In genomic region chr10:128335582-128335981, GRCm38 (mm10) we compare ENCODE assay signal across 9 mouse cellular contexts. TPM values are rescaled to one million over a fixed set of nuclear protein-coding genes. Genes with fewer than 3 reads are reported as not detected.
A peak's percentile ranks its signal among the peaks of the same experiment; 100 is the strongest.
DNase-seq lines count a peak whose midpoint lies in the region; ATAC-seq lines count a peak whose summit lies in the region.
"Had no signal": no experiment of that assay in that cellular context is flagged by ENCODE, and none has a peak within 500 bp of the region (broad histone marks: within the 10 kb centered on the region; RNA-seq: fewer than 3 reads in every experiment).

No protein-coding gene starts in this region.

- no peak overlapping the region for H3K4me3 ChIP-seq in liver, embryonic 13.5 days (replicated peaks)

- peak overlapping the region; percentile 98 for H3K27ac ChIP-seq in liver, embryonic 13.5 days

- no peaks in the 10 kb centered on the region for H3K9me3 ChIP-seq in liver, embryonic 13.5 days (replicated peaks)

- H3K36me3 ChIP-seq in liver, embryonic 13.5 days: peaks cover 7% of the 10 kb centered on the region

- 2% methylated on average over 4 of the region's 4 CpGs for WGBS in liver, embryonic 13.5 days (ENCODE audit: insufficient replicate concordance)

- peak overlapping the region; percentile 75 for H3K9ac ChIP-seq in liver, embryonic 13.5 days

- peak; percentile 65 for DNase-seq in right cerebral cortex, adult 18-20 months
- DNase-seq in right cerebral cortex, postnatal 36 days (ENCODE audit: low spot score in 2 of 2): no peak
- DNase-seq in adrenal gland, postnatal 36 days: peak; percentile 81 to 88
- peak; percentile 94 for DNase-seq in induced T-regulatory cell, adult 2 months (ENCODE audit: low read depth)
- peak; percentile 79 for DNase-seq in liver, embryonic 13.5 days
- peak; percentile 69 for DNase-seq in retina, postnatal 7 days (ENCODE audit: low read depth, low spot score)
- peak; percentile 70 for DNase-seq in yolk sac, embryonic 10.5 days (ENCODE audit: low spot score)

- H3K4me2 ChIP-seq in liver, embryonic 13.5 days: peak overlapping the region; percentile 87

- peak; percentile 57 for ATAC-seq in erythroblast, adult 5-6 weeks (replicated peaks; ENCODE audit: low FRiP score, poor library complexity, severe bottlenecking)
- no peak for ATAC-seq in liver, embryonic 13.5 days (ENCODE audit: low read depth)

- peaks cover 69% of the 10 kb centered on the region for H3K4me1 ChIP-seq in liver, embryonic 13.5 days (replicated peaks)

- no peaks in the 10 kb centered on the region for H3K27me3 ChIP-seq in liver, embryonic 13.5 days

RNA-seq across cellular contexts. Expression of gene Cs, which starts 2.0 kb away (rescaled TPM):
- total RNA-seq in adrenal gland, postnatal 36 days (2021): 100 to 1,000 TPM; 369 to 370 TPM
- 60.5 and 67.5 TPM in 2 replicates for total RNA-seq in erythroblast, adult 5-6 weeks (2015; ENCODE audit: low replicate concordance)
- total RNA-seq in erythroblast, adult 5-6 weeks (2017; ENCODE audit: low replicate concordance): 26.2 and 30.6 TPM in 2 replicates
- polyA plus RNA-seq in liver, embryonic 13.5 days (2015; fragmentation: Nextera tagmentation; extraction: Ambion mirVana): 149 and 170 TPM in 2 replicates

RNA-seq across cellular contexts. Expression of gene Cnpy2, which starts 13.3 kb away (rescaled TPM):
- 100 to 1,000 TPM; 170 to 204 TPM for total RNA-seq in adrenal gland, postnatal 36 days (2021)
- total RNA-seq in erythroblast, adult 5-6 weeks (2015; ENCODE audit: low replicate concordance): 30.7 and 48.6 TPM in 2 replicates
- total RNA-seq in erythroblast, adult 5-6 weeks (2017; ENCODE audit: low replicate concordance): 15.5 and 38.3 TPM in 2 replicates
- 99.7 and 105 TPM in 2 replicates for polyA plus RNA-seq in liver, embryonic 13.5 days (2015; fragmentation: Nextera tagmentation; extraction: Ambion mirVana)

RNA-seq across cellular contexts. Expression of gene Pan2, which starts 32.4 kb away (rescaled TPM):
- total RNA-seq in adrenal gland, postnatal 36 days (2021): 10 to 100 TPM; 17.7 to 19.6 TPM
- total RNA-seq in erythroblast, adult 5-6 weeks (2015; ENCODE audit: low replicate concordance): 7.9 and 8.8 TPM in 2 replicates
- 7.5 and 8.9 TPM in 2 replicates for total RNA-seq in erythroblast, adult 5-6 weeks (2017; ENCODE audit: low replicate concordance)
- 11.8 and 14.4 TPM in 2 replicates for polyA plus RNA-seq in liver, embryonic 13.5 days (2015; fragmentation: Nextera tagmentation; extraction: Ambion mirVana)

RNA-seq across cellular contexts. Expression of gene Coq10a, which starts 33.2 kb away (rescaled TPM):
- total RNA-seq in adrenal gland, postnatal 36 days (2021): 10 to 100 TPM; 70.3 to 83.5 TPM
- total RNA-seq in erythroblast, adult 5-6 weeks (2015; ENCODE audit: low replicate concordance): 1.9 and 5.6 TPM in 2 replicates
- total RNA-seq in erythroblast, adult 5-6 weeks (2017; ENCODE audit: low replicate concordance): 2.8 and 3.2 TPM in 2 replicates
- polyA plus RNA-seq in liver, embryonic 13.5 days (2015; fragmentation: Nextera tagmentation; extraction: Ambion mirVana): 4.6 and 4.8 TPM in 2 replicates

RNA-seq across cellular contexts. Expression of gene Il23a, which starts 37.0 kb away (rescaled TPM):
- total RNA-seq in adrenal gland, postnatal 36 days (2021): not detected
- not detected in 2 replicates for total RNA-seq in erythroblast, adult 5-6 weeks (2015; ENCODE audit: low replicate concordance)
- not detected in 2 replicates for total RNA-seq in erythroblast, adult 5-6 weeks (2017; ENCODE audit: low replicate concordance)
- polyA plus RNA-seq in liver, embryonic 13.5 days (2015; fragmentation: Nextera tagmentation; extraction: Ambion mirVana): 0.10 TPM in 1 of 2 replicates, not detected in the other
- total RNA-seq: gastrocnemius, postnatal 4 days had no signal

Comparison
In these comparisons a context has a peak if more than half of its experiments do, and no peak if none do; other contexts are left out.
1. DNase-seq: peak in right cerebral cortex, adult 18-20 months (single experiment), adrenal gland, postnatal 36 days (2 of 2), induced T-regulatory cell, adult 2 months (single experiment), liver, embryonic 13.5 days (single experiment), retina, postnatal 7 days (single experiment) and yolk sac, embryonic 10.5 days (single experiment); none in right cerebral cortex, postnatal 36 days (0 of 2).
2. RNA of gene Cs, which starts 2.0 kb away (total RNA-seq): 369 to 370 TPM in adrenal gland, postnatal 36 days; 26.2 to 67.5 TPM in erythroblast, adult 5-6 weeks; every median in the first group is over 4 times any median in the second.